Mouse (Mus musculus) brain, embryonic 14.5 days (tissue): ENCODE data around the gene Elmod3. TPM values are rescaled to one million over a fixed set of nuclear protein-coding genes. Genes with fewer than 3 reads are reported as not detected.

ENCODE experiments used
- DNase-seq: peaks from one replicate; pipeline ENCODE4 v3.0.0-alpha.2; 2011; ENCODE audit warnings: low read depth
- CTCF ChIP-seq: fragments of 200-500 bp; IDR thresholded peaks from 2 replicates; pipeline ENCODE4 v1.5.1; 2012; ENCODE audit warnings: inconsistent platforms, mild to moderate bottlenecking, moderate library complexity, borderline replicate concordance; ENCODE audit not compliant: insufficient read depth, insufficient read length; ENCODE audit errors: extremely low read depth
- POLR2A ChIP-seq: fragments of 200-500 bp; IDR thresholded peaks from 2 replicates; pipeline ENCODE4 v1.6.1; 2012; ENCODE audit warnings: mild to moderate bottlenecking, inconsistent platforms, borderline replicate concordance; ENCODE audit not compliant: poor library complexity, insufficient read depth, insufficient read length, severe bottlenecking; ENCODE audit errors: extremely low read depth
- polyA plus RNA-seq: library from polyadenylated mRNA; depleted of rRNA; stranded (reverse); fragments of >200 nt; gene quantifications from 2 replicates; pipeline ENCODE4 v1.2.3, GENCODE M21; 2012; rRNA removed

Elmod3 gene
- 16.1 and 16.9 TPM in 2 replicates for polyA plus RNA-seq

- no peak for TF ChIP-seq CTCF
- peak; percentile 43; the same call in 1 of the 2 replicates for TF ChIP-seq POLR2A
- DNase-seq = peak; percentile 99
Measured at GRCm38 (mm10) chr6:72597956-72598753, at the start of gene Elmod3, which contains the start of gene Retsat. Gene Elmod3, minus strand, starts transcription at chr6:72598413. Gene Retsat, plus strand, starts transcription at chr6:72598475.

- peak; percentile 90 for DNase-seq
- TF ChIP-seq CTCF = peak; percentile 80; the same call in 1 of the 2 replicates
- TF ChIP-seq POLR2A = no peak
Measured at GRCm38 (mm10) chr6:72647383-72647820, 49.2 kb upstream of the Elmod3 start.

- DNase-seq = peak; percentile 93
- TF ChIP-seq CTCF = no peak
Measured at GRCm38 (mm10) chr6:72645364-72645763, 47.2 kb upstream of the Elmod3 start.

GRCm38 (mm10) chr6:72644576-72644975 is 46.4 kb upstream of the Elmod3 start:
- no peak for TF ChIP-seq POLR2A
- no peak for TF ChIP-seq CTCF
- DNase-seq = no peak

DNA sequence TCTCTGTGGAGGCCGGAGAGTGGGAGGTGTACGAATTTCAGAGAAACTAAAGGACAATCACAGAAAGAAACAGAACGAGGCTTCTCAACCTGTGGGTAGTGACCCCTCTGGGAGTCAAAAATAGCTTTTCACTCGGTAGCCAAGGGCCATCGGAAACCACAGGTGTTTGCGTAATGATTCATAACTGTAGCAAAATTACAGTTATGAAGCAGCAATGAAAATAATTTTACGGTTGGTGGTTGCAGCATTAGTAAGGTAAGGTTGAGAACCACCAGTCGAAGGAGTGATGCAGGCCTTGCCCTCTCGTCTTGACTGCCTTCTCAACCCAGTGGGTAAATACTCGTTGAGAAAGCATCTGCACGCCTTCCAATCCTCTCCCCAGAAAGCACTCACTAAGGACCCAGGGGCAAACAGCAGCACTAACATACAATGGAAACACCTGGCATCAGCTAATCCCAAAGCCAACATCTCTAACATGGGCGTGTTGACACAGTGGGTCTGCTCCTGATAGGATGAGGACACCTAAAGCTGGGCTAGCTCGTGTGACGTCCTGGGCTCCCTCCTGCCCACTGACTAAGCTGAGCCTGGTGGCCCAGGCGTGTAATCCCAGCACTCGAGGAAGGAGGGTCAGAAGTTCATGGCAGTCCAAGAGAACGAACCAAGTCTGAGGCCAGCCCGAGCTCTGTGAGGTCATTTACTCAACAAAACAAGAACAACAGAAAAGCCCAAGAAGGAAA is 43.2 kb upstream of the Elmod3 start:
- no peak for DNase-seq
- TF ChIP-seq CTCF (no peak), POLR2A (no peak)

DNA sequence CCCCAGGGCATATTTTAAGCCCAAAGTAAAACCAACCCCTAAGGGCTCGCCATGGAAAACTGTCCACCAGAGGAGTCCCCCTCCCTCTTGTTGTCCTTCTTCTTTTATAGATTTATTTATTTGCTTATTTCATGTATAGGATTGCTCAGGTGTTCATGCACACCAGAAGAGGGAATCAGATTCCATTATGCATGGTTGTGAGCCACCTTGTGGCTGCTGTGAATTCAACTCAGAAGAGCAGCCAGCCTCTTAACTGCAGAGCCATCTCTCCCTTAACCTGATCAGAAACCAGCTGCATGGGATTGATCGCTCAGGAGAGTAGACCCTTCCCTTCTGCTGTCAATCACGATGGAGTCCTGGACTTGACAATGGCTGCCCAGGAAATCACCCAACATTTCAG is 38.7 kb upstream of the Elmod3 start:
- TF ChIP-seq CTCF = peak; percentile 21; the same call in 1 of the 2 replicates
- no peak for TF ChIP-seq POLR2A
- DNase-seq = no peak

- TF ChIP-seq POLR2A (no peak), CTCF (peak; percentile 75)
- peak; percentile 83 for DNase-seq
Measured at GRCm38 (mm10) chr6:72635760-72636431, 37.7 kb upstream of the Elmod3 start.

- no peak for TF ChIP-seq POLR2A
- DNase-seq = no peak
Measured at GRCm38 (mm10) chr6:72634311-72634710, 36.1 kb upstream of the Elmod3 start.

DNA sequence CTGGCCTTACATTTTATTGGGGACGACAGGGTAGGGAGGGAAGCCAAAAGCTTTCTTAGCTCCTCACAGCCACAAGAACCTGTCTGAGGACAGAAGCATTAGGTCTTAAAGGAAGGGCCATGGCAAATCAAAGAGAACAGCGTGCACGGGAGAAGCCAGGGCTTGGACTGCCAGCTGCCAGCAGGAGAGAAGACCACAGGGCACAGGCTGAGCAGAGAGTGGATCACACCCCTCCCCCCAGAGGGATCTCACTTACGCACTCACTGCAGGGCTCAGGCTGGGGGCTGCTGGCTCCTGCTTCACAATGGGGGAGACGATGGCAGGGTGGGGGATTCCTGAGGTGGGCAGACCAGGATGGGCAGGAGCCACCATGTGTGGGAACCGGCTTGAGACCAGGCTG is 33.5 kb upstream of the Elmod3 start:
- DNase-seq = no peak
- no peak for TF ChIP-seq POLR2A
- TF ChIP-seq CTCF = no peak

DNA sequence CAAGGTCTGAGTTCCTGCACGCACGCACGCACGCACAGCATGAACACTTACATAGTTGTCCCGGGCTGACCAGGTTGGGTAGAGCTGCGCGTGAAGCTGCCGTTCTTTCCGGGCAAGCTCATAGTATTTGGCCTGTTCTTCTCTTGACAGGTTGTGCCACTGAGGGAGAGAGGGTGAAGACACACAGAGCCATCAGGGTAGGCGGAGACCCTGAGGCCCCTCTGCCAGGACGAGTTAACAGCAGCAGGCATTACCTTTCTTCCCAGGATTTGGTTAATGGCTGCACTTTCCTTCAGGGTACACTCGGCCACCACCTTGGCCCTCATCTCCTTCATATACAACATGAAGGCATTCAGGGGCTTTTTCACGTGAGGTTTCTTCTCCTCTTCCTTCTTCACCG is 32.7 kb upstream of the Elmod3 start:
- DNase-seq = no peak
- no peak for TF ChIP-seq POLR2A
- no peak for TF ChIP-seq CTCF

DNA sequence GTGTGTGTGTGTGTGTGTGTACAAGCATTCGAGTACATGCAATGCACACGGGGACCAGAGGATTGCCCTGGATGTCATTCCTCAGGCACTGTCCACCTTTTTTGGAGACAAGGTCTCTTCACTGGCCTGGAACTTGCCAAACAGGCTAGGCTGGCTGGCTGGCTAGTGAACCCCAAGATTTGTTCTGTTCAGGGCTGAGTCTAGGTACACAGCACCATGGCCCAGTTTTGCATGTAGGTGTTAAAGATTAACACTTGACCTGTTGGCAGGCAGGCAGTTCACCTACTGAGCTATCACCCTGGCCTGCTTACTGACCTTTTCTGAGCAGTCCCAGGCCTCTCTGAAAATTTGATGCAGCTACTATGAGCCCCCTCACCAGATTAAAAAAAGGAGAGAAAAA is 32.2 kb upstream of the Elmod3 start:
- no peak for DNase-seq
- no peak for TF ChIP-seq POLR2A
- TF ChIP-seq CTCF = no peak

DNA sequence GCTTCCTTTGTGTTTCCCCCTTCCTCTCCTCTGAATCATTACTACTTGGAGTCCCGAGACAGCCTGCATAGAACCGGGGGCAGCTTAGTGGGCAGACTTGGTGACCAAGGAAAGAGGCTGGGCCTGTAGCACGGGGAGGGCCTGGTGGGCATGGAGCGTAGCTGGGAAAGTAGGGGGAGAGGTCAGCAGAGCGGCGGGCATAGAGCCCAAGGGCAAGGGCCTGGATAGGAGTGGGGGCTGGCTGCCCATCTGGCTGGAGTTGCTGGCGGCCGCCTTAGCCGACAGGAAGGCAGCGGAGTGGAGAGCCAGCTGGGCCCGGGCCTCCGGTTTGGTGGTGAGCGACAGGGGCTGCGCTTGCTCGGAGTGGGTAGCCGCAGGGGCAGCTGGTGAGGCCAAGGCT is 29.1 kb upstream of the Elmod3 start:
- no peak for DNase-seq
- TF ChIP-seq CTCF (no peak), POLR2A (no peak)

- DNase-seq = no peak
- no peak for TF ChIP-seq POLR2A
- TF ChIP-seq CTCF = no peak
Measured at GRCm38 (mm10) chr6:72626391-72626790, 28.2 kb upstream of the Elmod3 start.
